Mouse (Mus musculus): ENCODE measurements at regions not wholly inside any gene's neighbourhood (a gene's known extent, or its start where the extent isn't known, plus 50 kb on each side); places are given as distances from the start of the nearest gene placed in this dataset.
A peak's percentile ranks its signal among the peaks of the same experiment; 100 is the strongest.

- Histone ChIP-seq H3K4me3 (no peak overlapping the region), H3K27ac (no peak overlapping the region)
- no peak for TF ChIP-seq CTCF (IDR thresholded peaks at IDR 0.05)
- no peak for DNase-seq
- intact Hi-C loops (cut with DNase I): no loop called here
These were observed 112.6 kb upstream of the Gnao1 start for GRCm38 (mm10) chr8:93697206-93697605.

- no peak for TF ChIP-seq CTCF (IDR thresholded peaks at IDR 0.05)
- DNase-seq: no peak
- no peak overlapping the region for H3K27ac ChIP-seq
- intact Hi-C loops (cut with DNase I): no loop called here
- no peak overlapping the region for H3K4me3 ChIP-seq
These were observed 111.3 kb upstream of the Gnao1 start for GRCm38 (mm10) chr8:93698508-93698907.

- no peak for DNase-seq
- Histone ChIP-seq H3K27ac (no peak overlapping the region), H3K4me3 (no peak overlapping the region)
- TF ChIP-seq CTCF (IDR thresholded peaks at IDR 0.05): no peak
- intact Hi-C loops (cut with DNase I): no loop called here
These were observed 108.4 kb upstream of the Gnao1 start for GRCm38 (mm10) chr8:93701391-93701790.

- DNase-seq: no peak
- intact Hi-C loops (cut with DNase I): no loop called here
- no peak for TF ChIP-seq CTCF (IDR thresholded peaks at IDR 0.05)
- H3K4me3 ChIP-seq: no peak overlapping the region
- no peak overlapping the region for H3K27ac ChIP-seq
These were observed 97.6 kb upstream of the Gnao1 start for GRCm38 (mm10) chr8:93712066-93712706.

GRCm38 (mm10) chr8:93713221-93713620, 96.5 kb upstream of the Gnao1 start:
- DNase-seq: no peak
- intact Hi-C loops (cut with DNase I): no loop called here
- Histone ChIP-seq H3K27ac (no peak overlapping the region), H3K4me3 (no peak overlapping the region)
- no peak for TF ChIP-seq CTCF (IDR thresholded peaks at IDR 0.05)

GRCm38 (mm10) chr8:93724896-93725489, 84.8 kb upstream of the Gnao1 start:
- peak; percentile 34 for DNase-seq
- intact Hi-C loops (cut with DNase I): no loop called here

GRCm38 (mm10) chr8:93729124-93729930, 80.4 kb upstream of the Gnao1 start:
- no peak for TF ChIP-seq CTCF (IDR thresholded peaks at IDR 0.05)
- DNase-seq: no peak
- no peak overlapping the region for H3K4me3 ChIP-seq
- intact Hi-C loops (cut with DNase I): no loop called here
- no peak overlapping the region for H3K27ac ChIP-seq

More at GRCm38 (mm10) chr8:93724896-93725489, 84.8 kb upstream of the Gnao1 start:
- peak overlapping the region; percentile 15 for H3K4me3 ChIP-seq
- peak overlapping the region; percentile 62 for H3K27ac ChIP-seq
- TF ChIP-seq CTCF (IDR thresholded peaks at IDR 0.05): no peak

- DNase-seq: no peak
- intact Hi-C loops (cut with DNase I): no loop called here
- Histone ChIP-seq H3K27ac (no peak overlapping the region), H3K4me3 (no peak overlapping the region)
- no peak for TF ChIP-seq CTCF (IDR thresholded peaks at IDR 0.05)
These were observed 78.7 kb upstream of the Gnao1 start for GRCm38 (mm10) chr8:93730738-93731700.

- intact Hi-C loops (cut with DNase I): no loop called here
- Histone ChIP-seq H3K27ac (no peak overlapping the region), H3K4me3 (no peak overlapping the region)
- no peak for TF ChIP-seq CTCF (IDR thresholded peaks at IDR 0.05)
- no peak for DNase-seq
These were observed 74.9 kb upstream of the Gnao1 start for GRCm38 (mm10) chr8:93734818-93735217.

GRCm38 (mm10) chr8:93740281-93740680, 69.5 kb upstream of the Gnao1 start:
- intact Hi-C loops (cut with DNase I): no loop called here
- no peak overlapping the region for H3K4me3 ChIP-seq
- H3K27ac ChIP-seq: no peak overlapping the region
- DNase-seq: no peak
- TF ChIP-seq CTCF (IDR thresholded peaks at IDR 0.05): no peak

- TF ChIP-seq CTCF (IDR thresholded peaks at IDR 0.05): no peak
- intact Hi-C loops (cut with DNase I): no loop called here
- H3K4me3 ChIP-seq: no peak overlapping the region
- no peak overlapping the region for H3K27ac ChIP-seq
- DNase-seq: no peak
These were observed 61.0 kb upstream of the Gnao1 start for GRCm38 (mm10) chr8:93748720-93749119.

- intact Hi-C loops (cut with DNase I): no loop called here
- DNase-seq: no peak
- no peak for TF ChIP-seq CTCF (IDR thresholded peaks at IDR 0.05)
- Histone ChIP-seq H3K27ac (no peak overlapping the region), H3K4me3 (no peak overlapping the region)
These were observed 58.8 kb upstream of the Gnao1 start for GRCm38 (mm10) chr8:93750921-93751320.

All from gastrocnemius, adult 2 months (tissue).